Mouse (Mus musculus) E14TG2a.4 (cell line): Measurements from ENCODE around the gene Krt26.

Source experiments
- CTCF ChIP-seq: conservative IDR thresholded peaks from 2 replicates; pipeline ENCODE4 v1.5.1; 2014; ENCODE audit warnings: low read length
- NANOG ChIP-seq: IDR thresholded peaks from 2 replicates; pipeline ENCODE4 v1.6.1; 2014; ENCODE audit warnings: borderline replicate concordance, low read length, mixed read lengths

GRCm38 (mm10) chr11:99369853-99370451 lies 32.2 kb upstream of the Krt26 start:
- TF ChIP-seq CTCF: no peak
- no peak for TF ChIP-seq NANOG
